Mouse (Mus musculus) CH12.LX (cell line): ENCODE measurements around the gene Borcs7. TPM values are rescaled to one million over a fixed set of nuclear protein-coding genes. Genes with fewer than 3 reads are reported as not detected.

Experiments
- DNase-seq: peaks from one replicate; pipeline ENCODE4 v3.0.0-alpha.2; 2013; ENCODE audit errors: extremely low read depth
- H3K27ac ChIP-seq: 2 replicates; pipeline ENCODE4 v1.5.1; 2012; ENCODE audit warnings: low read depth, mild to moderate bottlenecking, control low read depth, moderate library complexity; ENCODE audit not compliant: insufficient read depth
- H3K27me3 ChIP-seq: replicated peaks from 2 replicates; pipeline ENCODE3; 2012; ENCODE audit warnings: inconsistent platforms
- H3K36me3 ChIP-seq, 2 experiments: replicated peaks in 1 of 2; 2 replicates each; pipeline versions ENCODE3 to v1.6.1; 2012; ENCODE audit warnings: inconsistent platforms in 1 of 2, low read length in 1 of 2, mild to moderate bottlenecking in 1 of 2, mixed read lengths in 1 of 2, moderate library complexity in 1 of 2; ENCODE audit not compliant: control insufficient read depth in 1 of 2, insufficient read depth in 1 of 2
- H3K4me1 ChIP-seq, 2 experiments: 2 replicates each; pipeline ENCODE4 v1.6.1; 2012; ENCODE audit warnings: inconsistent platforms in 1 of 2, moderate library complexity in 1 of 2; ENCODE audit not compliant: insufficient read depth in 2 of 2, control insufficient read depth in 1 of 2
- H3K4me2 ChIP-seq: 2 replicates; pipeline ENCODE4 v1.6.1; 2012; ENCODE audit warnings: low read depth, mild to moderate bottlenecking, control low read depth; ENCODE audit not compliant: poor library complexity, insufficient read depth, severe bottlenecking
- H3K4me3 ChIP-seq, 3 experiments: fragments of 150-350 bp in 1 of 3; sonication (generic) in 1 of 3; replicated peaks in 1 of 3; 2 replicates each; pipeline versions ENCODE3 to v1.5.1; 2011 to 2012; ENCODE audit warnings: low read depth in 2 of 3, low read length in 2 of 3, mild to moderate bottlenecking in 2 of 3, moderate library complexity in 2 of 3, control low read depth in 1 of 3, improper control_type of control experiment in 1 of 3, inconsistent platforms in 1 of 3, mixed read lengths in 1 of 3; ENCODE audit not compliant: poor library complexity in 1 of 3
- H3K79me2 ChIP-seq: replicated peaks from 2 replicates; pipeline ENCODE4 v1.6.1; 2012; ENCODE audit warnings: mild to moderate bottlenecking, moderate library complexity; ENCODE audit not compliant: control insufficient read depth, poor library complexity, insufficient read depth, severe bottlenecking; ENCODE audit errors: extremely low read depth
- H3K9ac ChIP-seq: 2 replicates; pipeline ENCODE4 v1.6.1; 2012; ENCODE audit warnings: low read depth, mild to moderate bottlenecking, control low read depth, moderate library complexity; ENCODE audit not compliant: insufficient read depth
- H3K9me3 ChIP-seq: replicated peaks from 2 replicates; pipeline ENCODE3; 2012; ENCODE audit warnings: low read length, inconsistent platforms, mixed read lengths
- BHLHE40 ChIP-seq: IDR thresholded peaks from 2 replicates; pipeline ENCODE4 v1.6.1; 2011; ENCODE audit warnings: mild to moderate bottlenecking, low read depth, low read length, improper control_type of control experiment
- CHD1 ChIP-seq: IDR thresholded peaks from 2 replicates; pipeline ENCODE4 v1.6.1; 2012; ENCODE audit warnings: low read depth, low read length, improper control_type of control experiment, inconsistent platforms
- CTCF ChIP-seq, 2 experiments: IDR thresholded peaks in 1 of 2; conservative IDR thresholded peaks in 1 of 2; 2 replicates each; pipeline ENCODE4 v1.5.1; 2011 to 2012; ENCODE audit warnings: low read depth in 2 of 2, low read length in 2 of 2, improper control_type of control experiment in 1 of 2, inconsistent platforms in 1 of 2, mild to moderate bottlenecking in 1 of 2, moderate library complexity in 1 of 2
- E2F4 ChIP-seq: IDR thresholded peaks from 2 replicates; pipeline ENCODE4 v1.6.1; 2011; ENCODE audit warnings: low read depth, low read length, improper control_type of control experiment; ENCODE audit not compliant: insufficient replicate concordance
- ELF1 ChIP-seq: IDR thresholded peaks from 2 replicates; pipeline ENCODE4 v1.6.1; 2014; ENCODE audit warnings: low read depth, mild to moderate bottlenecking, inconsistent platforms, low read length, improper control_type of control experiment
- EP300 ChIP-seq: IDR thresholded peaks from 2 replicates; pipeline ENCODE4 v1.6.1; 2011; ENCODE audit warnings: low read length, improper control_type of control experiment
- ETS1 ChIP-seq: conservative IDR thresholded peaks from 2 replicates; pipeline ENCODE4 v1.6.1; 2012; ENCODE audit warnings: low read depth, mild to moderate bottlenecking, inconsistent platforms, low read length, improper control_type of control experiment, moderate library complexity
- HCFC1 ChIP-seq: IDR thresholded peaks from 2 replicates; pipeline ENCODE4 v1.6.1; 2012; ENCODE audit warnings: low read depth, mild to moderate bottlenecking, inconsistent platforms, low read length, improper control_type of control experiment
- JUN ChIP-seq: IDR thresholded peaks from 2 replicates; pipeline ENCODE4 v1.6.1; 2011; ENCODE audit warnings: low read depth, mild to moderate bottlenecking, low read length, improper control_type of control experiment, moderate library complexity; ENCODE audit not compliant: insufficient read depth
- JUND ChIP-seq: conservative IDR thresholded peaks from 2 replicates; pipeline ENCODE4 v1.6.1; 2011; ENCODE audit warnings: low read depth, low read length, improper control_type of control experiment
- KAT2A ChIP-seq: IDR thresholded peaks from 2 replicates; pipeline ENCODE4 v1.6.1; 2012; ENCODE audit warnings: low read length, improper control_type of control experiment, inconsistent platforms; ENCODE audit not compliant: insufficient replicate concordance
- MAFK ChIP-seq: IDR thresholded peaks from 2 replicates; pipeline ENCODE4 v1.6.1; 2011; ENCODE audit warnings: low read length, improper control_type of control experiment; ENCODE audit not compliant: insufficient replicate concordance
- MAX ChIP-seq: IDR thresholded peaks from 2 replicates; pipeline ENCODE4 v1.6.1; 2011; ENCODE audit warnings: low read length, improper control_type of control experiment
- MAZ ChIP-seq: IDR thresholded peaks from 2 replicates; pipeline ENCODE4 v1.6.1; 2012; ENCODE audit warnings: low read depth, mild to moderate bottlenecking, inconsistent platforms, low read length, improper control_type of control experiment, moderate library complexity
- MXI1 ChIP-seq: IDR thresholded peaks from 2 replicates; pipeline ENCODE4 v1.6.1; 2011; ENCODE audit warnings: mild to moderate bottlenecking, low read depth, low read length, improper control_type of control experiment
- NRF1 ChIP-seq: IDR thresholded peaks from 2 replicates; pipeline ENCODE4 v1.6.1; 2014; ENCODE audit warnings: low read depth, mild to moderate bottlenecking, inconsistent platforms, low read length, improper control_type of control experiment, moderate library complexity
- POLR2AphosphoS2 ChIP-seq: IDR thresholded peaks from 2 replicates; pipeline ENCODE4 v1.6.1; 2011; ENCODE audit warnings: low read depth, low read length, improper control_type of control experiment
- RAD21 ChIP-seq: IDR thresholded peaks from 2 replicates; pipeline ENCODE4 v1.6.1; 2011; ENCODE audit warnings: low read depth, mild to moderate bottlenecking, low read length, improper control_type of control experiment, moderate library complexity
- RCOR1 ChIP-seq: conservative IDR thresholded peaks from 2 replicates; pipeline ENCODE4 v1.6.1; 2012; ENCODE audit warnings: low read depth, mild to moderate bottlenecking, inconsistent platforms, low read length, improper control_type of control experiment
- SIN3A ChIP-seq: IDR thresholded peaks from 2 replicates; pipeline ENCODE4 v1.6.1; 2012; ENCODE audit warnings: low read length, improper control_type of control experiment, inconsistent platforms
- TCF12 ChIP-seq: IDR thresholded peaks from 2 replicates; pipeline ENCODE4 v1.6.1; 2014; ENCODE audit warnings: low read depth, mild to moderate bottlenecking, inconsistent platforms, low read length, improper control_type of control experiment
- UBTF ChIP-seq: IDR thresholded peaks from 2 replicates; pipeline ENCODE4 v1.6.1; 2012; ENCODE audit warnings: low read depth, mild to moderate bottlenecking, inconsistent platforms, low read length, improper control_type of control experiment, moderate library complexity
- USF1 ChIP-seq: IDR thresholded peaks from 2 replicates; pipeline ENCODE4 v1.6.1; 2014; ENCODE audit warnings: low read depth, mild to moderate bottlenecking, inconsistent platforms, low read length, improper control_type of control experiment
- USF2 ChIP-seq: conservative IDR thresholded peaks from 2 replicates; pipeline ENCODE4 v1.6.1; 2011; ENCODE audit warnings: low read depth, low read length, improper control_type of control experiment
- ZMIZ1 ChIP-seq: IDR thresholded peaks from 2 replicates; pipeline ENCODE4 v1.6.1; 2012; ENCODE audit warnings: low read depth, mild to moderate bottlenecking, inconsistent platforms, low read length, improper control_type of control experiment
- dilution Hi-C: fragments of 300-500 bp; cut with MboI; formaldehyde crosslinking; loops from 2 replicates; pipeline ENCODE4 v1.14.3; 2020; ENCODE audit warnings: low sequenced_read_pairs; ENCODE audit not compliant: extremely low pct_unique_long_range_greater_than_20kb, extremely low pct_ligation_motif_present
- in situ Hi-C: fragments of 300-500 bp; cut with MboI; formaldehyde crosslinking; loops from 3 replicates; pipeline ENCODE4 v1.14.3; 2019; ENCODE audit warnings: low sequenced_read_pairs, low pct_ligation_motif_present, low pct_unique_long_range_greater_than_20kb, mixed read lengths
- polyA plus RNA-seq: library from polyadenylated mRNA; unstranded; fragments of >175 nt; gene quantifications from 2 replicates; pipeline ENCODE4 v1.2.1, GENCODE M21; 2012; ENCODE audit warnings: low read depth; ENCODE audit not compliant: insufficient read length
- total RNA-seq, 2 experiments: library from RNA; depleted of rRNA; stranded (reverse); fragments of 300-350 nt in 1 of 2; fragments of >200 nt in 1 of 2; gene quantifications; 2 replicates each; pipeline ENCODE4 v1.2.3; 2012 to 2014

Borcs7 gene
- total and polyA plus RNA-seq, 3 experiments = 6.6 to 14.5 (median 7.6) TPM

GRCm38 (mm10) chr19:46665474-46665873 is 24.2 kb upstream of the Borcs7 start:
- dilution Hi-C loops = no loop called here
- Histone ChIP-seq H3K27me3 (no peaks in the 10 kb centered on the region), H3K9me3 (no peaks in the 10 kb centered on the region), H3K4me2 (no peak overlapping the region), H3K4me1 (no peaks in the 10 kb centered on the region), H3K9ac (no peak overlapping the region), H3K4me3 (no peak overlapping the region), H3K79me2 (no peaks in the 10 kb centered on the region), H3K36me3 (no peaks in the 10 kb centered on the region), H3K27ac (no peak overlapping the region)
- no peak for DNase-seq
- in situ Hi-C loops = loop anchor here (5.0 kb wide), 1 partner anchor 78 kb away; no protein-coding TSS in a partner anchor
- TF ChIP-seq UBTF (no peak), POLR2AphosphoS2 (no peak), HCFC1 (no peak), BHLHE40 (no peak), E2F4 (no peak), ZMIZ1 (no peak), ETS1 (no peak), SIN3A (no peak), RCOR1 (no peak), CTCF (conservative IDR thresholded peaks at IDR 0.05 in 1 of 2, IDR thresholded peaks at IDR 0.05 in 1 of 2; ENCODE audit: low read depth in 2 of 2, low read length in 2 of 2) (no peak)

DNA sequence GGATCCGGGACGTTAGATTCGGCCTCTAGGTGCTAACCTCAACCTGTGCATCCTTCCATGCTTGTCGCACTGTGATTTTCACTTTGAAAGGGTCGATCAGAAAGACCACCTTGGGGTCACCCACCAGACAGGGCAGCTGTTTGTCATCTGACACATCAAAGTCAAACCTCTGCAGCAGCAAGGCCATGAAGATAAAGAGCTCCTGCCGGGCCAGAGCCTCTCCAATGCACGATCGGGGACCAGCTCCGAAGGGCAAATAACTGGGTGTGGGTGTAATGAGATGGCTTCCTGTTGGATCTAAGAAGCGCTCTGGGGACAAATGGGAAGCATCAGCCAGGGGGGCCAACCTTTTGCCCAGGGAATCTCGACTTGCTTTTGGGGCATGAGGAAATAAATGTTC is 22.4 kb upstream of the Borcs7 start:
- in situ Hi-C loops (loop anchor here (5.0 kb wide), 1 partner anchor 80 kb away; no protein-coding TSS in a partner anchor), dilution Hi-C loops (no loop called here)
- Histone ChIP-seq H3K4me2 (no peak overlapping the region), H3K27me3 (no peaks in the 10 kb centered on the region), H3K9me3 (no peaks in the 10 kb centered on the region), H3K36me3 (no peaks in the 10 kb centered on the region), H3K9ac (no peak overlapping the region), H3K4me1 (no peaks in the 10 kb centered on the region), H3K79me2 (no peaks in the 10 kb centered on the region), H3K4me3 (no peak overlapping the region), H3K27ac (no peak overlapping the region)
- no peak for TF ChIP-seq HCFC1
- TF ChIP-seq ETS1 = no peak
- no peak for TF ChIP-seq KAT2A
- TF ChIP-seq MXI1 = no peak
- DNase-seq = no peak

GRCm38 (mm10) chr19:46668263-46668662 is 21.4 kb upstream of the Borcs7 start:
- Histone ChIP-seq H3K79me2 (no peaks in the 10 kb centered on the region), H3K4me1 (no peaks in the 10 kb centered on the region), H3K4me3 (no peak overlapping the region), H3K4me2 (no peak overlapping the region), H3K27ac (no peak overlapping the region), H3K27me3 (no peaks in the 10 kb centered on the region), H3K9me3 (no peaks in the 10 kb centered on the region), H3K36me3 (no peaks in the 10 kb centered on the region), H3K9ac (no peak overlapping the region)
- DNase-seq = no peak
- no peak for TF ChIP-seq ELF1
- TF ChIP-seq MAX = no peak
- no peak for TF ChIP-seq EP300
- no peak for TF ChIP-seq USF1
- no peak for TF ChIP-seq JUND
- no peak for TF ChIP-seq HCFC1
- no peak for TF ChIP-seq MXI1
- TF ChIP-seq SIN3A = no peak
- TF ChIP-seq TCF12 = no peak
- no peak for TF ChIP-seq MAFK
- no peak for TF ChIP-seq MAZ
- no peak for TF ChIP-seq E2F4
- TF ChIP-seq JUN = no peak
- TF ChIP-seq NRF1 = no peak
- TF ChIP-seq USF2 = no peak
- TF ChIP-seq KAT2A = no peak
- no peak for TF ChIP-seq RCOR1
- no peak for TF ChIP-seq CHD1
- no peak for TF ChIP-seq UBTF
- no peak for TF ChIP-seq RAD21
- dilution Hi-C loops = no loop called here
- in situ Hi-C loops = loop anchor here (5.0 kb wide), 1 partner anchor 81 kb away; no protein-coding TSS in a partner anchor
